Mouse (Mus musculus) intestine, embryonic 14.5 days (tissue): ENCODE data around the gene Afap1l2. TPM values are rescaled to one million over a fixed set of nuclear protein-coding genes. Genes with fewer than 3 reads are reported as not detected.

Experiments
- ATAC-seq: fragments of 200-750 bp; cut with Nextera tagmentation; replicated peaks from 2 replicates; pipeline ENCODE4 v1.8.0; 2017; ENCODE audit warnings: low read depth, moderate number of reproducible peaks, moderate TSS enrichment, moderate library complexity; ENCODE audit not compliant: low FRiP score, low TSS enrichment
- DNase-seq: peaks from one replicate; pipeline ENCODE4 v3.0.0-alpha.2; 2018; ENCODE audit warnings: low spot score
- H3K27ac ChIP-seq: fragments of 300-500 bp; sonication (generic); 2 replicates; pipeline ENCODE4 v1.5.1; 2014; ENCODE audit warnings: low read depth, mild to moderate bottlenecking, control low read depth
- H3K27me3 ChIP-seq: fragments of 300-500 bp; sonication (generic); replicated peaks from 2 replicates; pipeline ENCODE4 v1.6.1; 2014; ENCODE audit warnings: low read length, control low read depth; ENCODE audit not compliant: control insufficient read depth, insufficient read depth
- H3K36me3 ChIP-seq: fragments of 300-500 bp; sonication (generic); 2 replicates; pipeline ENCODE4 v1.6.1; 2014; ENCODE audit warnings: low read length, control low read depth; ENCODE audit not compliant: control insufficient read depth, insufficient read depth
- H3K4me1 ChIP-seq: fragments of 300-500 bp; sonication (generic); replicated peaks from 2 replicates; pipeline ENCODE4 v1.6.1; 2014; ENCODE audit warnings: low read length, control low read depth, mixed read lengths; ENCODE audit not compliant: control insufficient read depth, insufficient read depth
- H3K4me2 ChIP-seq: fragments of 300-500 bp; sonication (generic); 2 replicates; pipeline ENCODE4 v1.6.1; 2014; ENCODE audit warnings: low read length
- H3K4me3 ChIP-seq: fragments of 300-500 bp; sonication (generic); 2 replicates; pipeline ENCODE4 v1.5.1; 2014; ENCODE audit warnings: low read depth, low read length, control low read depth, mixed read lengths
- H3K9ac ChIP-seq: fragments of 300-500 bp; sonication (generic); 2 replicates; pipeline ENCODE4 v1.6.1; 2014; ENCODE audit warnings: mild to moderate bottlenecking, low read length
- H3K9me3 ChIP-seq: fragments of 300-500 bp; sonication (generic); 2 replicates; pipeline ENCODE4 v1.6.1; 2016; ENCODE audit warnings: low read length, control low read depth; ENCODE audit not compliant: control insufficient read depth
- WGBS: fragments of 180-500 bp; shearing (Covaris S2); extraction: QIAGEN DNeasy Blood & Tissue Kit; methylation state at CpG from one replicate; pipeline ENCODE4 v1.1.7; 2014; 5-methylcytosine and 5-hydroxymethylcytosine counted together
- polyA plus RNA-seq: library from polyadenylated mRNA; unstranded; fragments of >200 nt; fragmentation: Nextera tagmentation; extraction: Ambion mirVana; gene quantifications from 2 replicates; pipeline ENCODE4 v1.2.1, GENCODE M21; 2014

Afap1l2 gene
- polyA plus RNA-seq, 1 experiment from 2014 or later = 21.0 TPM

DNA sequence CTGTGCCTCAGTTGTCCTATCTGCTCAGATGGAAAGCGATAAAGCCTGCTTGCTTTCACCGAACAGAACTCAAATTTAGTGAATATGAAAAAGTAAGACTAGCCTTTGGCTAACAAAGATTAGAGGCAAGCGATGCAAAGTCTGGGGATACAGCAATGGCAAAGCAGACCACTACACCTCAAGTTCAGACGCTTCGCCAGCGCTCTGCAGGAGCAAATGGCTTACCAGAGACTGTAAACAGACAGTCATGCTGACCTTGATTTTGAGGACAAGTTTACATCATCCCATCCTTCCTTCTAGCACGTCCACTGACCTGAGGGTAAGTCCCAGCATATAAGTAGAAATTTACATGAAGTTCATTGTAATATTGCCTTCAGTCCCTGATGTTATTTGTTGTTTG lies 61.8 kb downstream of the Afap1l2 start:
- Histone ChIP-seq H3K9me3 (no peaks in the 10 kb centered on the region), H3K27me3 (no peaks in the 10 kb centered on the region), H3K36me3 (peaks cover 8% of the 10 kb centered on the region; the same call in 1 of the 2 replicates), H3K4me3 (no peak overlapping the region), H3K27ac (no peak overlapping the region), H3K4me2 (no peak overlapping the region), H3K4me1 (0 out of 2 replicates have a peak, but pooled peaks cover 11% of the 10 kb centered on the region), H3K9ac (no peak overlapping the region)
- DNase-seq (no peak), ATAC-seq (no peak)
- WGBS = 82% methylated on average over 7 of the region's 7 CpGs

DNA sequence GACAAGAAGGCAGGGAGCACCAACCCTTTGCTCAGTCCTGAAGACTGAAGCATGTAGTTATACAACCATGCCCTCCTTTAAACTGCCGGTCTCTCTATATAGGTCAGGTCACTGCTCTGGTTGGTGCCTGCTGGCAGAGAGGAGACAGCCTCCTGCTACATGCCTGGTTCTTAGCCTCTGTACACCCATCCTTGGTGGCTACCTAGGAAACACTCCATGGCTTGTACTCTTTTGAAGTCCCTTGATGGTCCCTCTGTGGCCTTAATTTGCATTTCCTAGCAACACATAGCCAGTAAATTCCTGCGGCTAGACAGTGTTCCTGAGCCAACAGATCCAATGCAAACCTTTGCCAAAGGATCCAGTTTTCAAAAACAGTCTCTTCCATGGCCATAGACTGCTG lies 62.4 kb downstream of the Afap1l2 start:
- Histone ChIP-seq H3K27me3 (no peaks in the 10 kb centered on the region), H3K4me1 (0 out of 2 replicates have a peak, but pooled peaks cover 11% of the 10 kb centered on the region), H3K4me2 (no peak overlapping the region), H3K4me3 (no peak overlapping the region), H3K9ac (no peak overlapping the region), H3K27ac (no peak overlapping the region), H3K36me3 (peaks cover 8% of the 10 kb centered on the region; the same call in 1 of the 2 replicates), H3K9me3 (no peaks in the 10 kb centered on the region)
- DNase-seq = no peak
- ATAC-seq = no peak
- 72% methylated on average over 2 of the region's 2 CpGs for WGBS

DNA sequence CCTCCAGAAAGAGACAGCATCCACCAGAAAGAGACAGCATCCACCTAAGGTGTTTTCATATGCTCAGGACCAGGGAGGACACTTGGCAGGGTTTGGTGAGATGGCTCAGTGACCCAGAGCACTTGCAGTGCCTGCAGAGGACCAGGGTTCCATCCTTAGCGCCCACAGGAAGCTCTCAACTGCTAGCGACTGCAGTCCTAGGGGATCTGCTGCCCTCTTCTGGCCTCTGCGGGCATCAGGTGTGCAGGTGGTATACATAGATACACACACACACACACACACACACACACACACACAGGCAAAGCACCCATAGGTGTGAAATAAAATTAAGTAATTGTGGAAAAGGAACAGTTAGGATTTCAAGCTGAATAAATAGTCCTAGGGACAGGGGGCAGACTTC lies 63.2 kb downstream of the Afap1l2 start:
- H3K36me3 ChIP-seq = peaks cover 8% of the 10 kb centered on the region; the same call in 1 of the 2 replicates
- 92% methylated on average over 3 of the region's 3 CpGs for WGBS
- no peaks in the 10 kb centered on the region for H3K27me3 ChIP-seq
- DNase-seq = no peak
- H3K9ac ChIP-seq = no peak overlapping the region
- peak overlapping the region; percentile 51; the same call in 1 of the 2 replicates for H3K27ac ChIP-seq
- H3K4me1 ChIP-seq = 0 out of 2 replicates have a peak, but pooled peaks cover 7% of the 10 kb centered on the region
- ATAC-seq = no peak
- no peaks in the 10 kb centered on the region for H3K9me3 ChIP-seq
- no peak overlapping the region for H3K4me3 ChIP-seq
- no peak overlapping the region for H3K4me2 ChIP-seq

DNA sequence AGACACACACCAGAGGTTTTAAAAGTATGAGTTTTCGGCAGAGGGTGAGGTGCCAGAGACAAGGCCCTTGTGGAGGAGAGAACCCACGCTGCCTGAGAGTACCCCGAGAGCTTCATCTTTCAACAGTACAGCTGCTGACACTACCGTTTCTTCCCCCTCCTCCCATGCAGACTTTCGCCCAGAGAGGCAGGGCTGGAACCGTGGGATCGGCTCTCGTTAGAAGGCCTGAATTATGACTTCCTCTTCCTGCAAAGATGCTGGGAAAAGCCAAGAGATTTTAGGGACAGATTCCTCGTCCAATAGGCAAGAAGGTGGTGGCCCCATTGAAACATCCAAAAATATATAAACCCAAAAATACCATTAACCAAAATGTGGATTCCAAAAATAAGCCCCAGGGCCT lies 63.8 kb downstream of the Afap1l2 start:
- no peak for DNase-seq
- no peaks in the 10 kb centered on the region for H3K9me3 ChIP-seq
- H3K27ac ChIP-seq = peak overlapping the region; percentile 51
- peaks cover 8% of the 10 kb centered on the region; the same call in 1 of the 2 replicates for H3K36me3 ChIP-seq
- ATAC-seq = no peak
- H3K4me1 ChIP-seq = 0 out of 2 replicates have a peak, but pooled peaks cover 7% of the 10 kb centered on the region
- 41% methylated on average over 9 of the region's 9 CpGs for WGBS
- no peaks in the 10 kb centered on the region for H3K27me3 ChIP-seq
- no peak overlapping the region for H3K4me2 ChIP-seq
- no peak overlapping the region for H3K9ac ChIP-seq
- H3K4me3 ChIP-seq = no peak overlapping the region

DNA sequence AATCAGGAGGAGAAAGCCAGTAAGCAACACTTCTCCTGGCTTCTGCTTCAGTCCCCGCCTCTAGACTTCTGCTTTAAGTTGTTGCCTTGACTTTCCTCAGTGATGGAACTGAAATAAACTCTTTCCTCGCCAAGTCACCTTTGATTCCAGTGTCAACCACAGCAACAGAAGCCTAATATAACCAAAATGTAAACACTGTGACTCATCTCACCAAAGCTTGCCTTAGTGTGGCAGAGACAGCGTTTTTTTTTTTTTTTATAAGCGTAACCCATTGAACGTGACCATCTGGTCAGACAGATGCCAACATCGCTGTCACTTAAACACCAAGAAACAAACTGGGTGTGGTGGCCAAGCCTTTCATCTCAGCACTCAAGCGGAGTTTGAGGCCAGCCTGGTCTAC lies 65.8 kb downstream of the Afap1l2 start:
- 87% methylated on average over 7 of the region's 7 CpGs for WGBS
- no peak for DNase-seq
- H3K4me2 ChIP-seq = no peak overlapping the region

DNA sequence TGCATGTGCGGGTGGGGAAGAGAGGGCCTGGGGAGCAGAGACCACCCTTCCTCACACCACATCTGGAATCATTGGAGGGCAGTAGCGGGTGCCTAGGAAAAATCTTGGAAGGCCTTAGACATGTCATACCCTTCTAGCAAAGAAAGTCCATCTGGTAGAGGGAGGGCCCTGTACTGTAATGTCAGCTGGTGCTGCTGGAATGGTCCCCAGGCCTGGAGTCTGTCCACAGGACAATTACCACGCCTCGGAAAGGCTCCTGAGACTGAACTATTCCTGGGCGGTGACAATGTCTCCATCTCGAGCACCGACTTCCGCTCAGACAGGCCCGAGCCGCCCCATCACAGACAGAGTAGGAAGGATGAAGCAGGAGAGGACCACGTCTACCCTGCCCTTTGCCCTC lies 67.5 kb downstream of the Afap1l2 start:
- Histone ChIP-seq H3K4me3 (no peak overlapping the region), H3K4me2 (no peak overlapping the region), H3K9me3 (no peaks in the 10 kb centered on the region), H3K27ac (no peak overlapping the region), H3K4me1 (no peaks in the 10 kb centered on the region), H3K9ac (no peak overlapping the region), H3K27me3 (no peaks in the 10 kb centered on the region), H3K36me3 (peaks cover 13% of the 10 kb centered on the region; the same call in 1 of the 2 replicates)
- DNase-seq (no peak), ATAC-seq (no peak)
- 86% methylated on average over 11 of the region's 11 CpGs for WGBS

More for the DNA sequence above, 65.8 kb downstream of the Afap1l2 start:
- H3K4me3 ChIP-seq = no peak overlapping the region
- no peaks in the 10 kb centered on the region for H3K27me3 ChIP-seq
- 0 out of 2 replicates have a peak, but pooled peaks cover 4% of the 10 kb centered on the region for H3K4me1 ChIP-seq
- H3K9ac ChIP-seq = no peak overlapping the region
- no peaks in the 10 kb centered on the region for H3K9me3 ChIP-seq
- H3K36me3 ChIP-seq = peaks cover 8% of the 10 kb centered on the region; the same call in 1 of the 2 replicates
- no peak overlapping the region for H3K27ac ChIP-seq
- no peak for ATAC-seq

DNA sequence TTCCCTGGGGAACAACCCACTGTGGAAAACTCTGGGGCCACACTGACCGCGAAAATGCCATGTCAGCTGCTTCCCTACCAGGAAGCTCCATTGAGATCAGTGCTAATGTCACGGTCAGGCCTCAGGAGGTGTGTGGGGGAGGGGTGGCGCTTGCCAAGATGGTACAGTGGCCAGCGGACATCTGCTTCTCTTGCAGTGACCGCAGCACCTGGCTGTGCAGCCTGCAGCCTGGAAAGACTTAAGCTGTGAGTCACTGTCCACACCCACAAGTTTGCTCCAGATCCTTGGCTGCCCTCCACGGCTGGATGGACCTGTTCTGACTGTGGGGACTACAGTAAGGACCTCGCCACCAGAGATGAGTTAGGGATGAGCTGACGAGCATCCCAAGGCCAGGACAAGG lies 68.2 kb downstream of the Afap1l2 start:
- Histone ChIP-seq H3K4me3 (no peak overlapping the region), H3K36me3 (peaks cover 14% of the 10 kb centered on the region; the same call in 1 of the 2 replicates), H3K4me1 (no peaks in the 10 kb centered on the region), H3K9me3 (no peaks in the 10 kb centered on the region), H3K27me3 (no peaks in the 10 kb centered on the region), H3K4me2 (no peak overlapping the region), H3K9ac (no peak overlapping the region), H3K27ac (no peak overlapping the region)
- 86% methylated on average over 9 of the region's 9 CpGs for WGBS
- DNase-seq = no peak
- ATAC-seq = no peak

DNA sequence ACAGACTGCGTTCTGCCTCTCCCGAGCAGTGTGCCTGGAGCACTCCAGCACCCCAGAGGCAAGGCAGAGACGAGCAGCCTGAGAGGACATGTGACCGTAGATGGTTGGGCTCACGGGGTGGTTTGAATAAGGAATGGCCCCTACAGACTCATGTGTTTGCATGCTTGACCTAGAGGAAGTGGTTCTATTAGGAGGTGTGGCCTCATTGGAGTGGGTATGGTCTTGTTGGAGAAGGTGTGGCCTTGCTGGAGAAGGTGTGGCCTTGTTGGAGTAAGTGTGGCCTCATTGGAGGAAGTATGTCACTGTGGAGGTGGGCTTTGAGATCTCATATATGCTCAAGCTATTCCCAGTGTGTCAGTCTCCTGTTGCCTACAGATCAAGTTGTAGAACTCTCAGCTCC lies 70.1 kb downstream of the Afap1l2 start:
- DNase-seq = no peak
- H3K4me3 ChIP-seq = no peak overlapping the region
- ATAC-seq = no peak
- H3K9me3 ChIP-seq = no peaks in the 10 kb centered on the region
- WGBS = 91% methylated on average over 5 of the region's 5 CpGs
- H3K4me2 ChIP-seq = no peak overlapping the region
- no peaks in the 10 kb centered on the region for H3K4me1 ChIP-seq
- peaks cover 8% of the 10 kb centered on the region; the same call in 1 of the 2 replicates for H3K36me3 ChIP-seq
- H3K27me3 ChIP-seq = no peaks in the 10 kb centered on the region
- no peak overlapping the region for H3K9ac ChIP-seq
- no peak overlapping the region for H3K27ac ChIP-seq

DNA sequence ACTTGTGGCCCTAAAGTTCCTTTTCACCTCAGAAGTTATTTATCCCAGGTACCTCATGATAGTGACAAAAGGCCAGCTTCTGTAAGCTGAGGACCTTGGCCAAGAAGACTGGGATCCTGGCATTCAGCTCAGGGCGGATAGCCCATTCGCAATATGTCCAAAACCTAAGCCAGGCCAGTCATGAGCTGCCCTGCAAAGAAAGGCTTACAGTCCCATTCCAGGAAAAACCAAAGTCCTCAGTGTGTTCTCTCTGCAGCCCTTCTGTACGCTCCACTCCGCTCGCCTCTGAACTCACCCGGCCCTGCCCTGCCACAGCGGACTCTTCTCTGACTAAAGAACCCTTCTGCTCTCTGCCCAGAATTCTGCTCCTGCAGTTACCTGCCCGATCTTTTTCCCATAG lies 71.8 kb downstream of the Afap1l2 start:
- Histone ChIP-seq H3K36me3 (0 out of 2 replicates have a peak, but pooled peaks cover 6% of the 10 kb centered on the region), H3K4me2 (no peak overlapping the region), H3K27ac (no peak overlapping the region), H3K9me3 (no peaks in the 10 kb centered on the region), H3K9ac (no peak overlapping the region), H3K4me1 (no peaks in the 10 kb centered on the region), H3K4me3 (no peak overlapping the region), H3K27me3 (no peaks in the 10 kb centered on the region)
- DNase-seq (no peak), ATAC-seq (no peak)
- WGBS = 96% methylated on average over 8 of the region's 8 CpGs
